Mouse (Mus musculus): ENCODE measurements around the gene Tnnt3.

The Tnnt3 gene

DNA sequence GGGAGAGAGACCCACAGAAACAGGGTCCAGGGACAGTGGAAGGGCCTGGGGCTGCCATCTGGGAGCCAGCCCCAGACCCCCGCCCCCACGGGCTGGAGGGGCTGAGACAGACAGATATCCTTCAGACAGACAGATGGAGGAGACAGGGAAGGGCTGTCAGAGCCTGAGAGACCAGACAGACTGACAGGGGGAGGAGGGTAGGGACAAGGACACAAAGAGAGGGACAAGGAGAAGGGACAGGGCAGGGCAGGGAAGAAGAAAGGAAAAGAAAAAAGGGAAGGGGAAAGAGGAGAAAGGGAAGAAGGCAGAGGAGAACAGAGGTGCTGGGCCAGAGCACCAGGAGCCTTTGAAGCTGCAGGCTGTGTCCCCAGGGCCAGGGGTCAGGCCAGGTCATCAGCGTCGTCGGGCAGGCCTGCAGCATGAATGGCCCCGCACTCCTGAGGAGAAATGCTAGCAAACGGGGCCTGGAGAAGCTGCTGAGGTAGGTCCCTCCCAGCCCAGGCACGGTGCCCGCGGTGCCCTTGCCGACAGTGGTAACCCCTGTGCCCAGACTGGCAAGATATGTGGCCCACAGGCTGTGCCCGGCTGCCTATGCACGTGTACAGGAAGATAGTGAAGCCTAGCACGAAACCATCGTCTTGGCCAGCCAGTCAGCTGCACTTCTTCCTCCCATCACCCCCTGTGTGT, 26.6 kb upstream of the Tnnt3 start:
- TF ChIP-seq NANOG (IDR thresholded peaks at IDR 0.05; ENCODE audit: borderline replicate concordance, low read length) (no peak), POU5F1 (IDR thresholded peaks at IDR 0.05; ENCODE audit: borderline replicate concordance, low read length) (no peak), CTCF (conservative IDR thresholded peaks at IDR 0.05; ENCODE audit: low read length) (no peak)
- Histone ChIP-seq H3K36me3 (ENCODE audit: insufficient read depth, low read length) (no peaks in the 10 kb centered on the region), H3K27me3 (ENCODE audit: insufficient read depth, low read length) (peaks cover 39% of the 10 kb centered on the region), H3K4me1 (replicated peaks; ENCODE audit: low read depth, low read length) (no peaks in the 10 kb centered on the region), H3K4me3 (replicated peaks; ENCODE audit: low read length) (no peak overlapping the region), H3K9me3 (ENCODE audit: low read length) (no peaks in the 10 kb centered on the region)

DNA sequence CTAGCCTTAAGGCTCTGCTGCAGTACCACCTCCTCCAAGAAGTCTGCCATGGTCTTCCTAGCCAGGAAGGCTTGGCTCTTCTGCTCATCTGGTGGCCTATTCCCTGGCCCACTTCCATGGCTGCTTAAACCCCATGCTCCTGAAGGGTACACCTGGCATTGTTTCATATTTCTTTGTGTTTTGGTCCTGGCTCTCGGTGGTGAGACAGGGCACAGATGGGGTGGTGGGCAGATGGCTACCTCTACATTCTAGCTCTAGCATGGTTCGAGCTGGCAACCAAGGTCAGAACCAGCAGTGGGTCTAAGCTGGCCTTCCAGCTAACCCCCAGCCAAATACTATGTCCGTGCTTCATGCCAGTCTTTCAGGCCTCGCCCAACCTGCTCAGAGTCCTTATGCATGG, 25.7 kb upstream of the Tnnt3 start:
- H3K4me1 ChIP-seq (replicated peaks; ENCODE audit: low read depth, low read length), result no peaks in the 10 kb centered on the region

DNA sequence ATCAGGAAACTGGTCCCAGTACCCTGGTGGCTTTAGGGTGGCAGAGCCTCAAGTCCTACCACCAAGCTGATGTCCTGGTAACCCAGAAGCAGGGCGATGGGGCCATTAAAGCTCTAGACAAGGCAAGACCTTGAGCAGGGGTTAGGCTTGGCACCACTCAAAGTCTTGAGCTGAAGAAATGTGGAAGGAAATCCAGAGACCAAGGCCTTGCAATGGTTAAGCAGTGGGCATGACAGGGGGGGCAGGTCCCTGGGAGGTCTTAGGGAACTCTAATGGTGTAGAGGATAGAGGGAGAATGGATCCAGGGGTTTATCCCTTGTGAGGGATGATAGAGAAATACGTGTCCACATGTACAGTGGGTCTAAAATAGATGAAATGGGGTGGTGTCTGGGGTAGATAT, 25.2 kb upstream of the Tnnt3 start:
- TF ChIP-seq CTCF (conservative IDR thresholded peaks at IDR 0.05; ENCODE audit: low read length) (no peak), NANOG (IDR thresholded peaks at IDR 0.05; ENCODE audit: borderline replicate concordance, low read length) (no peak), POU5F1 (IDR thresholded peaks at IDR 0.05; ENCODE audit: borderline replicate concordance, low read length) (no peak)
- no peak overlapping the region for H3K4me3 ChIP-seq (replicated peaks; ENCODE audit: low read length)
- peaks cover 53% of the 10 kb centered on the region for H3K27me3 ChIP-seq (ENCODE audit: insufficient read depth, low read length)
- H3K4me1 ChIP-seq (replicated peaks; ENCODE audit: low read depth, low read length), result no peaks in the 10 kb centered on the region
- H3K36me3 ChIP-seq (ENCODE audit: insufficient read depth, low read length), result no peaks in the 10 kb centered on the region
- no peaks in the 10 kb centered on the region for H3K9me3 ChIP-seq (ENCODE audit: low read length)

More for the DNA sequence above, 25.7 kb upstream of the Tnnt3 start:
- H3K36me3 ChIP-seq (ENCODE audit: insufficient read depth, low read length), result no peaks in the 10 kb centered on the region
- peaks cover 48% of the 10 kb centered on the region for H3K27me3 ChIP-seq (ENCODE audit: insufficient read depth, low read length)
- no peak overlapping the region for H3K4me3 ChIP-seq (replicated peaks; ENCODE audit: low read length)
- TF ChIP-seq POU5F1 (IDR thresholded peaks at IDR 0.05; ENCODE audit: borderline replicate concordance, low read length), result no peak
- no peak for TF ChIP-seq CTCF (conservative IDR thresholded peaks at IDR 0.05; ENCODE audit: low read length)
- no peak for TF ChIP-seq NANOG (IDR thresholded peaks at IDR 0.05; ENCODE audit: borderline replicate concordance, low read length)
- no peaks in the 10 kb centered on the region for H3K9me3 ChIP-seq (ENCODE audit: low read length)

DNA sequence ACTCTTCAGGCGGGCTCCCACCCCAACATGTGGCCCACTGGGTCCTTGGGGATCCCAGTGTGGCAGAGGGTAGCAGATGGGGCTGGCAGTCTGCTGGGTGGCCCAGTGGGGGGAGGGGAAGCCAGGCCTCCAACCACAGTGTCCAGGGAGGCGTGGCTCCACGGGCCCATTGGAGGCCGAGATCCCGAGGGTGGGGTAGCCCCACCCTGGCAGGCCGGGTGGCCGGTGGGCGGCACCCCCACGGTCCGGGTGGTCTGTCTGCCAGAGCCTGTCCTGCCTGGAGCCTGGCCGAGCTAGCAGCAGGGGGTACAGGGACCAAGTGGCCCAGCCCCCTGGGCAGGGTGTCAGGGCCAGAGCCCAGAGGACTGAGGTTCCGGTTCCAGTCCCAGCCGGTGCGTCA, 23.8 kb upstream of the Tnnt3 start:
- Histone ChIP-seq H3K4me3 (replicated peaks; ENCODE audit: low read length) (no peak overlapping the region), H3K27me3 (ENCODE audit: insufficient read depth, low read length) (peaks cover 62% of the 10 kb centered on the region), H3K9me3 (ENCODE audit: low read length) (no peaks in the 10 kb centered on the region), H3K36me3 (ENCODE audit: insufficient read depth, low read length) (no peaks in the 10 kb centered on the region), H3K4me1 (replicated peaks; ENCODE audit: low read depth, low read length) (no peaks in the 10 kb centered on the region)
- TF ChIP-seq NANOG (IDR thresholded peaks at IDR 0.05; ENCODE audit: borderline replicate concordance, low read length) (no peak), CTCF (conservative IDR thresholded peaks at IDR 0.05; ENCODE audit: low read length) (no peak), POU5F1 (IDR thresholded peaks at IDR 0.05; ENCODE audit: borderline replicate concordance, low read length) (no peak)

DNA sequence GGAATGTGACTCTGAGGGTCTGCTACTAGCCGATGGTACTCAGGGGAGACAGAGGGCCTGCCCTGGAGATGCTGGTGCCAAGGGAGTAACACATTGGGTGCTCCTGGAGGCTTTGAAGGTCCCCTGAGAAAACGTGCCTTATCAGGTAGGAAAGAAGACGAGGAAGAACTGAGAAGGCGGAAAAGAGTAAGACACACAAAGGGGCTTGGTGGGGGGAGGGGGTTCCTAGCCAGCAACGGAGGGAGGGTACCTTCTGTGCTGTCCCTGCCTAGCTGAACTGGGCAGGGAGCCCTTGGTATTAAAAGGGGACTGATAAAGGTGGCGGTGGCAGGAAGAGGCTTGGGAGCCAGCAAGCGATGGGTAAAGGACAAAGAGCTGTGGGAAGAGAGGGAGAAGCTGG, 23.0 kb upstream of the Tnnt3 start:
- peaks cover under 1% of the 10 kb centered on the region; the same call in 1 of the 2 replicates for H3K4me1 ChIP-seq (replicated peaks; ENCODE audit: low read depth, low read length)
- H3K36me3 ChIP-seq (ENCODE audit: insufficient read depth, low read length), result no peaks in the 10 kb centered on the region
- H3K4me3 ChIP-seq (replicated peaks; ENCODE audit: low read length), result no peak overlapping the region
- TF ChIP-seq NANOG (IDR thresholded peaks at IDR 0.05; ENCODE audit: borderline replicate concordance, low read length) (no peak), POU5F1 (IDR thresholded peaks at IDR 0.05; ENCODE audit: borderline replicate concordance, low read length) (no peak), CTCF (conservative IDR thresholded peaks at IDR 0.05; ENCODE audit: low read length) (no peak)
- H3K9me3 ChIP-seq (ENCODE audit: low read length), result no peaks in the 10 kb centered on the region
- H3K27me3 ChIP-seq (ENCODE audit: insufficient read depth, low read length), result peaks cover 65% of the 10 kb centered on the region

DNA sequence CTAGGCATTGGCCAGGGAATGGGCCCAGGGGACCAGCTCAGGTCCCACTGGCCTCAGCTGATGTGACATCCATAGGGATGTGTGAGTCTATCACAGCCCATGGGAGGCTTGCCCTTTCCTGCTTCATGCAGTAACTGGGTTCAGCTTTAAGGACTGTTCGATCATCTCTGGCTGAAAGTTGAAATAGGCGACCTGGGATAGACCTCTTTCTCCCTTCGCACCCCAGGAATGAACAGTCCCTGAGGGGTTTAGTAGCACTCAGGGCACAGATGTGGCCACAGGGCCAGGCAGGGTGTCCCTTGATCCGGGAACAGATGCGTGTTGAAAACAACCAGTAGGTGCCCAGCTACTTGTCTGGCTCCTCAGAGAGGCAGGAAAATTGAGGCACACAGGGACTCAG, 22.4 kb upstream of the Tnnt3 start:
- peaks cover 65% of the 10 kb centered on the region for H3K27me3 ChIP-seq (ENCODE audit: insufficient read depth, low read length)
- no peaks in the 10 kb centered on the region for H3K36me3 ChIP-seq (ENCODE audit: insufficient read depth, low read length)
- H3K4me1 ChIP-seq (replicated peaks; ENCODE audit: low read depth, low read length), result peaks cover 7% of the 10 kb centered on the region
- TF ChIP-seq CTCF (conservative IDR thresholded peaks at IDR 0.05; ENCODE audit: low read length) (no peak), NANOG (IDR thresholded peaks at IDR 0.05; ENCODE audit: borderline replicate concordance, low read length) (no peak), POU5F1 (IDR thresholded peaks at IDR 0.05; ENCODE audit: borderline replicate concordance, low read length) (no peak)
- no peak overlapping the region for H3K4me3 ChIP-seq (replicated peaks; ENCODE audit: low read length)
- no peaks in the 10 kb centered on the region for H3K9me3 ChIP-seq (ENCODE audit: low read length)

DNA sequence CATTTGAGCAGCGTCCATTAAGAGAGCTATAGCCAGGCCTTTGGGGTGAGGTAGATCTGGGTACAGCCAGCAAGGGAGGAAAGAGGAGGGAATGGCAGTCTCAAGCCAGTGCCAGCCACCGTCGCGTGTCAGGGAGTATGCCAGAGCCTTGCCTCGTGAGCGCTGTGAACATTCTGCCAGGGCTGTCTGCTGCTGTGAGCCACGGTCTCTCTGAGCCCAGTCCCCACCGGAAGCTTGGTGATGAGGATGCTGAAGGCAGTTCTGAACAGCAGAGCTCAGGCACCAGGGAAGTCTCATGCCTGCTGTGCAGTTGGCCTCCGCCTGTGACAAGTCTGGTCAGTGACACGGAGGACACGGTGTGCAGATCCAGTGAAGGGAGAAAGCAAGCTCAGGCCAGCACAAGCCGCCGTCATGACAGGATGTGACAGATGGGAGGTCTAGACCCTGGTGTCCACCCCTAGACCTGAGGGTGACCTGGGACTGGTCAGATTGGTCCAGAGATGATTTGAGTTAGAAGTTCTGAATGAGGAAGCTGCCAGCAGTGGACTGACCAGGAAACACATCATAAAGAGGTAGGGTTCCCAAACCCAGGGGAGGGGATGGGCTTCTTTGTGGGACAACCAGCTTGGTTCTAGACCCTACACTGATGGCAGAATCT, 21.7 kb upstream of the Tnnt3 start:
- Histone ChIP-seq H3K4me1 (replicated peaks; ENCODE audit: low read depth, low read length) (peaks cover 12% of the 10 kb centered on the region), H3K9me3 (ENCODE audit: low read length) (no peaks in the 10 kb centered on the region), H3K4me3 (replicated peaks; ENCODE audit: low read length) (no peak overlapping the region), H3K36me3 (ENCODE audit: insufficient read depth, low read length) (no peaks in the 10 kb centered on the region), H3K27me3 (ENCODE audit: insufficient read depth, low read length) (peaks cover 65% of the 10 kb centered on the region)
- no peak for TF ChIP-seq NANOG (IDR thresholded peaks at IDR 0.05; ENCODE audit: borderline replicate concordance, low read length)
- no peak for TF ChIP-seq POU5F1 (IDR thresholded peaks at IDR 0.05; ENCODE audit: borderline replicate concordance, low read length)
- TF ChIP-seq CTCF (conservative IDR thresholded peaks at IDR 0.05; ENCODE audit: low read length), result no peak

DNA sequence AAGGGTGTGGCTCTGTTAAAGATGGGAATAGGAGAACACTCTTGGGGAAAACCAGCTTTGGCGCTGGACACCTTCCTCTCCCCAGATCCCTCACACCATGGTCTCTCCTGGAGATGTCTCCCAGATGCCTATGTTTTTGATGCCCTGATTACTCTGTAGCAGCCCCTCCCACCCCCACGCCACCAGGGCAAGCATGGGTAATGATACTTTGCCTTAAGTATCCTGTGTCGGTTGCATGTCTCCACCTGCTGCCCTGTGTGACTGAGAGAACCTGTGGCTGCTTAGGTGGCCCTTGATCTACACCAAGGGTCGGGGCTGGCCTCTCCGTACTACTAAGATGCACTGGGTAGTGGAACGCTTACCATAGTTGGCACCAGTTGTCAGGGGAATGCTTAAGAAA, 20.6 kb upstream of the Tnnt3 start:
- Histone ChIP-seq H3K36me3 (ENCODE audit: insufficient read depth, low read length) (no peaks in the 10 kb centered on the region), H3K27me3 (ENCODE audit: insufficient read depth, low read length) (peaks cover 72% of the 10 kb centered on the region), H3K4me3 (replicated peaks; ENCODE audit: low read length) (no peak overlapping the region), H3K9me3 (ENCODE audit: low read length) (no peaks in the 10 kb centered on the region), H3K4me1 (replicated peaks; ENCODE audit: low read depth, low read length) (peaks cover 17% of the 10 kb centered on the region)
- no peak for TF ChIP-seq NANOG (IDR thresholded peaks at IDR 0.05; ENCODE audit: borderline replicate concordance, low read length)
- no peak for TF ChIP-seq POU5F1 (IDR thresholded peaks at IDR 0.05; ENCODE audit: borderline replicate concordance, low read length)
- no peak for TF ChIP-seq CTCF (conservative IDR thresholded peaks at IDR 0.05; ENCODE audit: low read length)
